Mouse (Mus musculus): ENCODE results near the gene Fras1. TPM values are rescaled to one million over a fixed set of nuclear protein-coding genes. Genes with fewer than 3 reads are reported as not detected.

Fras1 gene
- polyA plus RNA-seq, 1 experiment = not detected

DNA sequence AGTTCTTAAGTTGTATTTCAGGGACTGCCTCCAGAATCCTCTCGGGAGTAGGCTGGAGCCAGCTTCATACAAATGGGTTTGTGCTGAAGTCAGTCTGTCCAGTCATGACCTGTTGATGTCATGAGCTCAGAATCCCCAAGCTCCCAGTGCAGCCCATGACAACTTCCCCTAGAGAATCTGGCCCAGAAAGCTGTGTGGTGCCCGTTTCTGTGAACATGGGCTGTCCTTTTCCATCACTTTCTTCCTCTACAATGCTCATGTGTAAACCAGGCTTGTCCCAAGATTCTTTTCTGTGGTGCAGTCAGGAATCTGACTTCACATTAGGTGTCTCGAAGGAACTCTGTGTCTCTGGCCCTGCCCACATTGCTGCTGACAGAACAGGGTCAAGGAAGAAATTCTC lies 429.3 kb downstream of the Fras1 start:
- WGBS = 61% methylated on average over 3 of the region's 3 CpGs
- TF ChIP-seq CTCF (IDR thresholded peaks at IDR 0.05; ENCODE audit: insufficient read depth, low read depth, low read length) = no peak
- no peak for TF ChIP-seq POLR2A (IDR thresholded peaks at IDR 0.05; ENCODE audit: insufficient read depth, low read depth, low read length)
- H3K4me1 ChIP-seq (ENCODE audit: control insufficient read depth, insufficient read depth, low read length) = peaks cover 5% of the 10 kb centered on the region
- H3K4me3 ChIP-seq (ENCODE audit: insufficient read depth, low read depth, low read length) = no peak overlapping the region
- no peak overlapping the region for H3K27ac ChIP-seq (ENCODE audit: insufficient read depth, low read depth, low read length)

DNA sequence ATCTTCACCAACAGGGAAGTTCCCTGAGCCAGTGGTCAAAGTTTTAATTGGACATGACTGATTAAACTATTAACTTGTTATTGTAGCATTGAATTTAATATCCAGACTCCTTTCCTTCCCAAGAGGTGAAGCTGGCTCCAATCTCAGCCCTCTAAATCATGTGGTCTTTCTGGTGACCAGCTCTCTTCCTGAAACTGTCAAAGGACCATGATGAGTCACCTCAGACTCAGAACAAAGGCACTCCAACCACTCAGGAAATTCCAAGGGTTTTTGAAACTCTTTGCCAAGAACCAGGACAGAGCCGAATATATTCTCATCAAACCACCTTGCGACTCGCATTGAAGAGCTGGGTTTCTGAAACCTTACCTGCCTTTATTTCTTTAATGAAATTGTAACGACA lies 430.5 kb downstream of the Fras1 start:
- Histone ChIP-seq H3K27ac (ENCODE audit: insufficient read depth, low read depth, low read length) (no peak overlapping the region), H3K4me3 (ENCODE audit: insufficient read depth, low read depth, low read length) (no peak overlapping the region), H3K4me1 (ENCODE audit: control insufficient read depth, insufficient read depth, low read length) (peaks cover 5% of the 10 kb centered on the region)
- WGBS = 85% methylated on average over 4 of the region's 4 CpGs
- TF ChIP-seq POLR2A (IDR thresholded peaks at IDR 0.05; ENCODE audit: insufficient read depth, low read depth, low read length) (no peak), CTCF (IDR thresholded peaks at IDR 0.05; ENCODE audit: insufficient read depth, low read depth, low read length) (no peak)

DNA sequence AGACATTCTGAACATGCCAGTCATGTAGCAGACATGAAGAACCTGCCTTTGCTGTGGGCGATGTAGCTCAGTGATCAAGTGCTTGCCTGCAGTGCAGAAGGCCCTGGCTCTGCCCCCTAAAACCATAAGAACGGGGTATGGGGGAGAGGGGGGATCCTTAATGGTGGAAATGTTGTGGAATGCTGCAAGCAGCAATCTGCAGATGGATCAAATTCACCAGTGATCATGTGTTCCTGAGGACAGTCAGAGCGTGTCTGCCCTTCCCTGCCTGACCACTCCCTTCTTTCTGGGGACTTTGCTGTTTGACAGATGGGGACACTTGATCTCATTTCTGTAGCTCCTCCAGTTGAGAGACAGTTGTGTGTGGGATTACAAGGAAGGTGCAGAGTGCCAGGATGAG lies 431.1 kb downstream of the Fras1 start:
- Histone ChIP-seq H3K4me1 (ENCODE audit: control insufficient read depth, insufficient read depth, low read length) (peaks cover 5% of the 10 kb centered on the region), H3K4me3 (ENCODE audit: insufficient read depth, low read depth, low read length) (no peak overlapping the region), H3K27ac (ENCODE audit: insufficient read depth, low read depth, low read length) (no peak overlapping the region)
- TF ChIP-seq POLR2A (IDR thresholded peaks at IDR 0.05; ENCODE audit: insufficient read depth, low read depth, low read length) = no peak
- TF ChIP-seq CTCF (IDR thresholded peaks at IDR 0.05; ENCODE audit: insufficient read depth, low read depth, low read length) = no peak
- WGBS = 88% methylated on average over 3 of the region's 3 CpGs

DNA sequence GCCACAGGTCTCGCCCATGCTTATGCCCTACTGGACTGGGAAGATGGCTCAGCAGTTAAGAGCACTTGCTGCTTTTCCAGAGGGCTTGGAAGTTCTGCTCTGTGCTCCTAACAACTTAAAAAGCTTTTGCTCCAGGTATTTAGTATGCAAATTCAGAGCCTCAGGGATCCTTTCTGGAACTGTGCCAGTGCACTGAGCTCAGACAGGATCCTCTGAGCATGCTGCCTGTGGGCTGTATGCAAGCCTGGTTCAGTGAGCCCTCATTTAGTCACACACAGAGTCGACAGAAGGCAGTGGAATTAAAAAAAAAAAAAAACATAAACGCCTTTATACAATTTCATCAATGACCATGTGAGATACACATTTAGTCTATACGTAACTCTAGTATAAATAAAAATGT lies 436.9 kb downstream of the Fras1 start:
- TF ChIP-seq CTCF (IDR thresholded peaks at IDR 0.05; ENCODE audit: insufficient read depth, low read depth, low read length) (no peak), POLR2A (IDR thresholded peaks at IDR 0.05; ENCODE audit: insufficient read depth, low read depth, low read length) (no peak)
- 69% methylated on average over 4 of the region's 4 CpGs for WGBS
- no peak overlapping the region for H3K27ac ChIP-seq (ENCODE audit: insufficient read depth, low read depth, low read length)
- no peaks in the 10 kb centered on the region for H3K4me1 ChIP-seq (ENCODE audit: control insufficient read depth, insufficient read depth, low read length)
- H3K4me3 ChIP-seq (ENCODE audit: insufficient read depth, low read depth, low read length) = no peak overlapping the region

DNA sequence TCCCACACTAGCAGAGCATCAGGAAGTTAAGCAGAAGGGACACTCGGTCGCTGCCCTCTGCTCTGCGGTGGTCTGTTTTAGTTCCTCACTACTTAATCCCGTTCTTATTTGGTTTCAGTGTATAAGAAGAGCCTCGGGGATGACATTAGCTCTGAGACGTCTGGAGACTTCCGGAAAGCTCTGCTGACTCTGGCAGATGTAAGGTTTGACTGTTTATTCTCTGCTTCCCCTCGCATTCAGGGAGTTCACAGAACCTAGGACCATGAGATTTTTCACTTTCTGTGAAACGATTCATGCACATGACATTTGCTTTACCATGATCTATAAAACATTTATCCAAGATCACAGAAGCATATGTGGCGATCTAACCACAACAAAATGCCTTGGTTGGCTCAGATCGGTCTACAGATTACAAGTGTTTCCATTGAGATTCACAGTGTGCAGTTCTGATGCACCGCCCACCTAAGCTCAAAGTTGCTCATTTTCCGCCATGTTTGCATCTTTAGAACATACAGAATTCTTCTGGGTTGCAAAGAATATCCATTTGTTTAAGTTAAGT lies 451.1 kb downstream of the Fras1 start:
- Histone ChIP-seq H3K4me3 (ENCODE audit: insufficient read depth, low read depth, low read length) (no peak overlapping the region), H3K27ac (ENCODE audit: insufficient read depth, low read depth, low read length) (no peak overlapping the region), H3K4me1 (ENCODE audit: control insufficient read depth, insufficient read depth, low read length) (no peaks in the 10 kb centered on the region)
- TF ChIP-seq CTCF (IDR thresholded peaks at IDR 0.05; ENCODE audit: insufficient read depth, low read depth, low read length) (no peak), POLR2A (IDR thresholded peaks at IDR 0.05; ENCODE audit: insufficient read depth, low read depth, low read length) (no peak)
- WGBS = 90% methylated on average over 13 of the region's 13 CpGs

DNA sequence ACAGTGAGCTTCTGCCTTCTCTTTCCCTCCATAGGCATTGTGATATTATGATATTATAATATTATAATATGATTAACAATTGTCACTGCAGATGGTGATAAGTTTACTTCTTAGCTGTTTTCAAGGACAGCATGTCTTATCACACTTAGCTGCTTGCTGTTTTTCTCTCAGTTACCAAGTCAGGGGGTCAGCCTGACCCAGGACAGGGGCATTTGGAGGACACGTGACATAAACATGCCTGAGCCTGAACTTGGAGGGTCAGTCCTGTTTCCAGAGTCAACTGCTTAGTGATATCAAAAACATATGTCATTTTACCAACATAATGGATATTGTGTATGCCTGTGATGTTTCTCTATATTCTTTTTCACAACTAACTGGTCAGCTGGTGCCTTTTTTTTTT lies 453.4 kb downstream of the Fras1 start:
- Histone ChIP-seq H3K4me1 (ENCODE audit: control insufficient read depth, insufficient read depth, low read length) (no peaks in the 10 kb centered on the region), H3K27ac (ENCODE audit: insufficient read depth, low read depth, low read length) (no peak overlapping the region), H3K4me3 (ENCODE audit: insufficient read depth, low read depth, low read length) (no peak overlapping the region)
- 79% methylated on average over 1 of the region's 1 CpGs for WGBS
- TF ChIP-seq CTCF (IDR thresholded peaks at IDR 0.05; ENCODE audit: insufficient read depth, low read depth, low read length) = no peak

Other genes starting within 250 kb of the Fras1 start
- not detected in 2 replicates for gene Cnot6l, start 209.8 kb upstream of the Fras1 start, polyA plus RNA-seq (2012; ENCODE audit: insufficient read depth, insufficient read length, low replicate concordance, missing spikeins)
- not detected in 2 replicates for gene Mrpl1, start 164.5 kb upstream of the Fras1 start, polyA plus RNA-seq (2012; ENCODE audit: insufficient read depth, insufficient read length, low replicate concordance, missing spikeins)

Measured in olfactory bulb, adult 2 months (tissue).